Mouse (Mus musculus): ENCODE data around the gene Egfl8.

Egfl8 gene

DNA sequence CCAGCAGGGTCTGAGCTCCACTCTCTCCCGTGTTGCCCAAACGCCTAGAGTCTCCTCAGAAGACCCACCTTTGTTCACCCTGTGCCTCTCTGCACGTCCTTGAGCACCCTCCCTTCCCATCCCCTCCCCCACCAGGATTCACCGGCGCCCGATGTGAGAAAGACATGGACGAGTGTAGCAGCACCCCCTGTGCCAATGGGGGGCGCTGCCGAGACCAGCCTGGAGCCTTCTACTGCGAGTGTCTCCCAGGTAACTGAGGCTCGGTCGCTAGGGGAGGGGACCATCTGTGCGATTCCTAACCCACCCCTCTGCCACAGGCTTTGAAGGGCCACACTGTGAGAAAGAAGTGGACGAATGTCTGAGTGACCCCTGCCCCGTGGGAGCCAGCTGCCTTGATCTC is 43.4 kb downstream of the Egfl8 start:
- DNase-seq (ENCODE audit: low spot score): no peak

DNA sequence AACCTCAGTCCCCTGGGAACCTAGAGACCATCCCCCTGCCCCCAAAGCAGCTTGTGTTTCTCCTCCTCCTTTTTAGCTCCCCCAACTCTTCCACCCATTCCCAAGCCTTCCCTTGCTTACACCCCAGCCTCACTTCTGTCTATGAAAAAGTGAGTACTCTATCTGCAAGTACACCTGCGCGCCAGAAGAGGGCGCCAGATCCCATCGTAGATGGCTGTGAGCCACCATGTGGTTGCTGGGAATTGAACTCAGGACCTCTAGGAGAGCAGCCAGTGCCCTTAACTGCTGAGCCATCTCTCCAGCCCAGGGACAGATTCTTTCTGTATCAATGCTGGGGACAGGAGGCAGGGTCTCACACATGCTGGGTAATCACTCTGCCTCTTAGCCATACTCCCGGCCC is 43.9 kb downstream of the Egfl8 start:
- DNase-seq (ENCODE audit: low spot score): no peak

DNA sequence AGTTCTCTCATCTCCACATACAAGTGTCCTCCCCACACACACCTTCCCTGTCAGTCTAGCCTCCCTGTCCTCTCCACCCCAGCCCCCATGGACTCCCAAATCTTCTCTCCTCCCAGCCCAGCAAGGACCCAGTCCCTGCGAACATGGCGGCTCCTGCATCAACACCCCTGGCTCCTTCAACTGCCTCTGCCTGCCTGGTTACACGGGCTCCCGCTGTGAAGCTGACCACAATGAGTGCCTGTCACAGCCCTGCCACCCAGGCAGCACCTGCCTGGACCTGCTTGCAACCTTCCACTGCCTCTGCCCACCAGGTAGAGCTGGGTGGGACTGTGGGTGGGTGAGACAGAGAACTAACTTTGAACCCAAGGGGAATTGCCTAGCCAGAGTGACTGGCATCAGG is 45.9 kb downstream of the Egfl8 start:
- no peak for DNase-seq (ENCODE audit: low spot score)

DNA sequence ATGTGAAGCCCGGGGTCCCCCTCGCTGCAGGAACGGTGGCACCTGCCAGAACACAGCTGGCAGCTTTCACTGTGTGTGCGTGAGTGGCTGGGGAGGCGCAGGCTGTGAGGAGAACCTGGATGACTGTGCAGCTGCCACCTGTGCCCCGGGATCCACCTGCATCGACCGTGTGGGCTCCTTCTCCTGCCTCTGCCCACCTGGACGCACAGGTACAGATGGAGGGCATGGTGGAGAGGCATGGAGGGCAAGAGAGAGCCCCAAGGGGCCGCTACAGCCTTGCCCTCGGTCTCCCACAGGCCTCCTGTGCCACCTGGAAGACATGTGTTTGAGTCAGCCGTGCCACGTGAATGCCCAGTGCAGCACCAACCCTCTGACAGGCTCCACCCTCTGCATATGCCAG is 47.4 kb downstream of the Egfl8 start:
- DNase-seq (ENCODE audit: low spot score): no peak

DNA sequence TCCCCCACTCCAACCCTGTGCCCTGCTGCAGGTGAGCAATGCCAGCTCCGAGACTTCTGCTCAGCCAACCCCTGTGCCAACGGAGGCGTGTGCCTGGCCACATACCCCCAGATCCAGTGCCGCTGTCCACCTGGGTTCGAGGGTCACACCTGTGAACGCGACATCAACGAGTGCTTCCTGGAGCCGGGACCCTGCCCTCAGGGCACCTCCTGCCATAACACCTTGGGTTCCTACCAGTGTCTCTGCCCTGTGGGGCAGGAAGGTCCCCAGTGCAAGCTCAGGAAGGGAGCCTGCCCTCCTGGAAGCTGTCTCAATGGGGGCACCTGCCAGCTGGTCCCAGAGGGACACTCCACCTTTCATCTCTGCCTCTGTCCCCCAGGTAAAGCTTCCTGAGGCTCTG is 48.5 kb downstream of the Egfl8 start:
- DNase-seq (ENCODE audit: low spot score): no peak

DNA sequence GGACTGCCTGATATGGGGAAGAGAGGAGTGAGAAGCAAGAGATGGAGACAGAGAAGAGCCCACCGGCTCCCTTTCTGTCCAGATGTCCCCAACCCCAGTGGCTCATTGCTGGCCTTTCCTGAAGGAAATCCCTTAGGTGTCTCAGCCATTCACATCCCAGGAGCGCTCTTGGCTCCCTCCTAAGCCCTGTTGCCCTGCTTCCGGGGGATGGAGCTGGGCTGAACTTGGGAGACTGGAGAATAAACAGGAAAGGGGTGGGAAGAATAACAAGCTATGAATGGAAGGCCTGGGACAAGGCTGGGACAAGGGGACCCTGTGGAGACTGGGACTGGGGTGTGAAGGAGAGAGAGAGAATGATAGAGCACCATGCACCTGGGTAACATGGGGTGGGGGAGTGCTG is 51.0 kb downstream of the Egfl8 start:
- DNase-seq (ENCODE audit: low spot score): no peak

DNA sequence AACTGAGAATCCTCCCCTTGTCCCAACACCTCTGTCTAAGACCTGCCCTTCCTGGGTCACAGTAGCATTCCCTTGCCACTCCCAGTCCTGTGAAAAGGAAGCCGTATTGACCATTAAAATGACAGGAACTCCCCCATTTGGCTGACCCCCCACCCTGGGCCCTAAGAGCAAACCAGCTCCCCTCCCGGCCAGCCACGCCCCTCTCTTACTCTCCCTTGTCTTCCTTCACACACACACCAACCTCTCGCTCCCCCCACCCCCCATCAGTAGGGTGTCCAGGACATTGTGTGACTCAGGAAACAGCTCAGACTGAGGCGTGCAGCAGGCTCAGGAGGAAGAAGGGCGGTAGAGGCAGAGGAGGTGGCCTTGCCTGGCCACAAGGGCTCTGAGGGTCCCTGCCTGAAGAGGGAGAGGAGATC is 51.8 kb downstream of the Egfl8 start, which contains the start of gene Notch4:
TSS of gene Notch4 (plus strand) at position 266 of the 419 bp plus-strand sequence.
- no peak for DNase-seq (ENCODE audit: low spot score)

DNA sequence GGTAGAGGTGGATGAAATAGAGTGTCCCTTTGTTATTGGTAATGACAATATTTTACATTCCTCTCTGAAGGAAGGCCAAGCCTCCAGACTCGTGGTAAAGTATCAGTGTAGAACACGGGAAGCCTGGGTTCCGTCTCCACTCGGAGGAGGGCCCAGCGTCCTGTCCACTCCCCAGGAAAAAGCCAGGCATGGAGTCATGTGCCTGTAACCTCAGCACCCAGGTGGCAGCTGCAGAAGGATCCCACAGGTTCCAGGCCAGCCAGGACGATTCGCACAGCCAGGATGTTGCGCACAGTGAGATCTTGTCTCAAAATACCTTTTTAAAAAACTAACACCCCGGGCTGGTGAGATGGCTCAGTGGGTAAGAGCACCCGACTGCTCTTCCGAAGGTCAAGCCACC is 52.4 kb downstream of the Egfl8 start:
- DNase-seq (ENCODE audit: low spot score): no peak
